Comparison of ENCODE assay signal across 26 mouse cellular contexts in genomic region chr16:32586482-32586881, GRCm38 (mm10).
"Had no signal": no experiment of that assay in that cellular context is flagged by ENCODE, and none has a peak within 500 bp of the region (broad histone marks: within the 10 kb centered on the region; RNA-seq: fewer than 3 reads in every experiment).

No protein-coding gene starts in this region.

- ATAC-seq: forebrain, embryonic 13.5 days; forebrain, embryonic 14.5 days; forebrain, embryonic 15.5 days; forebrain, embryonic 16.5 days; forebrain, postnatal 0 days had no signal

- H3K9ac ChIP-seq: embryonic facial prominence, embryonic 12.5 days; embryonic facial prominence, embryonic 13.5 days; embryonic facial prominence, embryonic 15.5 days; forebrain, embryonic 12.5 days; forebrain, embryonic 13.5 days; forebrain, embryonic 15.5 days; forebrain, postnatal 0 days had no signal

- H3K4me2 ChIP-seq: embryonic facial prominence, embryonic 12.5 days; embryonic facial prominence, embryonic 13.5 days; embryonic facial prominence, embryonic 15.5 days; forebrain, embryonic 12.5 days; forebrain, embryonic 13.5 days; forebrain, embryonic 15.5 days; heart, embryonic 11.5 days had no signal

- H3K9me3 ChIP-seq: embryonic facial prominence, embryonic 10.5 days; embryonic facial prominence, embryonic 12.5 days; embryonic facial prominence, embryonic 13.5 days; embryonic facial prominence, embryonic 15.5 days; forebrain, embryonic 10.5 days; forebrain, embryonic 12.5 days; forebrain, embryonic 13.5 days; forebrain, embryonic 15.5 days; heart, embryonic 10.5 days had no signal

- H3K4me1 ChIP-seq: embryonic facial prominence, embryonic 10.5 days; embryonic facial prominence, embryonic 12.5 days; embryonic facial prominence, embryonic 13.5 days; embryonic facial prominence, embryonic 15.5 days; forebrain, embryonic 10.5 days; forebrain, embryonic 12.5 days; forebrain, embryonic 13.5 days; forebrain, embryonic 15.5 days; heart, embryonic 10.5 days had no signal

- H3K4me3 ChIP-seq: embryonic facial prominence, embryonic 10.5 days; embryonic facial prominence, embryonic 12.5 days; embryonic facial prominence, embryonic 13.5 days; embryonic facial prominence, embryonic 15.5 days; erythroblast, embryonic 14.5 days; forebrain, embryonic 10.5 days; forebrain, embryonic 12.5 days; forebrain, embryonic 13.5 days; forebrain, embryonic 15.5 days; gastrocnemius, adult 2 months; heart, adult 2 months; heart, embryonic 10.5 days had no signal

- DNase-seq: cerebellum, postnatal 14 days; cerebellum, postnatal 25 days; cerebellum, postnatal 36 days; embryo, embryonic 11 days; forebrain, postnatal 0 days; gastrocnemius, adult 2 months; gastrocnemius, postnatal 10 days; gastrocnemius, postnatal 14 days; gastrocnemius, postnatal 25 days; gastrocnemius, postnatal 36 days; heart, adult 11 months; heart, adult 18-20 months; heart, adult 2 months had no signal

- H3K27me3 ChIP-seq: embryonic facial prominence, embryonic 12.5 days; embryonic facial prominence, embryonic 13.5 days; embryonic facial prominence, embryonic 15.5 days; forebrain, embryonic 12.5 days; forebrain, embryonic 13.5 days; forebrain, embryonic 15.5 days had no signal

- H3K36me3 ChIP-seq: embryonic facial prominence, embryonic 10.5 days; embryonic facial prominence, embryonic 12.5 days; embryonic facial prominence, embryonic 13.5 days; embryonic facial prominence, embryonic 15.5 days; forebrain, embryonic 10.5 days; forebrain, embryonic 12.5 days; forebrain, embryonic 15.5 days; heart, embryonic 10.5 days had no signal

- H3K27ac ChIP-seq: embryonic facial prominence, embryonic 10.5 days; embryonic facial prominence, embryonic 12.5 days; embryonic facial prominence, embryonic 13.5 days; embryonic facial prominence, embryonic 15.5 days; forebrain, embryonic 10.5 days; forebrain, embryonic 12.5 days; forebrain, embryonic 13.5 days; forebrain, embryonic 15.5 days; gastrocnemius, adult 2 months; heart, adult 2 months; heart, embryonic 10.5 days had no signal
